Mouse (Mus musculus): ENCODE measurements around the gene Slco1b2.

DNA sequence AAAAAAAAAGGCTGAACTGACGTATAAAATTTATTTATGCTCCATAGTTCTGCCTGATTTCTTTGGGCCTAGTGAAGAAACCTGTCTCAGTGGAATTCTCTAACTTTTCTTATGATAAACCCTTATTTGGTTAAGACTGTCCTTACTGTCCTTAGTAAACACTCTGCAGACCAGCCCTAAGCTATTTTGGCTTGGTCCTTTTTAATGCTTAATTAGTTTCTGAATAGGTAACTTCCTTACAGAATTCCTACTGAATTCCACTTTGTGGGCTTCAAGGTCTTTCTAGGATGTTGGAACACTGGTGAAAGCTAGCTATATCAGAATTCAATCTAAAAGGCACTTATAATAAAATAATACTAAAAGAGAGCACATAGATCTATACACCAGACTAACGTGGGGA, 33.2 kb upstream of the Slco1b2 start:
- TF ChIP-seq CTCF (conservative IDR thresholded peaks at IDR 0.05; ENCODE audit: low read length) (no peak), NANOG (IDR thresholded peaks at IDR 0.05; ENCODE audit: borderline replicate concordance, low read length) (no peak)

Measured in E14TG2a.4 (cell line).